Mouse (Mus musculus) heart, embryonic 14.5 days (tissue): Measurements from ENCODE around the gene Apmap. TPM values are rescaled to one million over a fixed set of nuclear protein-coding genes. Genes with fewer than 3 reads are reported as not detected.

Experiments used
- ATAC-seq: fragments of 200-750 bp; cut with Nextera tagmentation; 2 replicates; pipeline ENCODE4 v1.8.0; 2017; ENCODE audit warnings: low read depth, moderate TSS enrichment; ENCODE audit not compliant: insufficient number of reproducible peaks, insufficient read depth, low FRiP score
- H3K27ac ChIP-seq, 2 experiments: fragments of 200-500 bp in 1 of 2; fragments of 300-500 bp in 1 of 2; sonication (generic) in 1 of 2; replicated peaks in 1 of 2; 2 replicates each; pipeline ENCODE4 v1.5.1; 2012 to 2014; ENCODE audit warnings: low read depth in 2 of 2, low read length in 2 of 2, control low read depth in 1 of 2, mild to moderate bottlenecking in 1 of 2, mixed read lengths in 1 of 2; ENCODE audit not compliant: control insufficient read depth in 1 of 2, insufficient read depth in 1 of 2
- H3K27me3 ChIP-seq: fragments of 300-500 bp; sonication (generic); 2 replicates; pipeline ENCODE4 v1.6.1; 2014; ENCODE audit warnings: mild to moderate bottlenecking, low read length, control low read depth; ENCODE audit not compliant: control insufficient read depth, insufficient read depth
- H3K36me3 ChIP-seq: fragments of 300-500 bp; sonication (generic); 2 replicates; pipeline ENCODE4 v1.6.1; 2014; ENCODE audit warnings: mild to moderate bottlenecking, control low read depth, low read length, mixed read lengths; ENCODE audit not compliant: control insufficient read depth, insufficient read depth
- H3K4me1 ChIP-seq, 2 experiments: fragments of 200-500 bp in 1 of 2; fragments of 300-500 bp in 1 of 2; sonication (generic) in 1 of 2; 2 replicates each; pipeline ENCODE4 v1.6.1; 2012 to 2014; ENCODE audit warnings: low read length in 2 of 2, control low read depth in 1 of 2, mixed read lengths in 1 of 2; ENCODE audit not compliant: control insufficient read depth in 2 of 2, insufficient read depth in 2 of 2
- H3K4me2 ChIP-seq: fragments of 300-500 bp; sonication (generic); 2 replicates; pipeline ENCODE4 v1.6.1; 2014; ENCODE audit warnings: mild to moderate bottlenecking, low read length
- H3K4me3 ChIP-seq, 2 experiments: fragments of 200-500 bp in 1 of 2; fragments of 300-500 bp in 1 of 2; sonication (generic) in 1 of 2; 2 replicates each; pipeline ENCODE4 v1.5.1; 2012 to 2014; ENCODE audit warnings: low read length in 2 of 2, mild to moderate bottlenecking in 2 of 2, control low read depth in 1 of 2, low read depth in 1 of 2, moderate library complexity in 1 of 2; ENCODE audit not compliant: control insufficient read depth in 1 of 2, insufficient read depth in 1 of 2
- H3K9ac ChIP-seq: fragments of 300-500 bp; sonication (generic); 2 replicates; pipeline ENCODE4 v1.6.1; 2014; ENCODE audit warnings: mild to moderate bottlenecking, low read length
- H3K9me3 ChIP-seq: fragments of 300-500 bp; sonication (generic); 2 replicates; pipeline ENCODE4 v1.6.1; 2016; ENCODE audit warnings: low read length, control low read depth; ENCODE audit not compliant: control insufficient read depth
- WGBS: fragments of 180-500 bp; shearing (Covaris S2); extraction: QIAGEN DNeasy Blood & Tissue Kit; methylation state at CpG from one replicate; pipeline ENCODE4 v1.1.7; 2014; 5-methylcytosine and 5-hydroxymethylcytosine counted together
- polyA plus RNA-seq: library from polyadenylated mRNA; unstranded; fragments of >200 nt; fragmentation: Nextera tagmentation; extraction: Ambion mirVana; gene quantifications from 2 replicates; pipeline ENCODE4 v1.2.1, GENCODE M21; 2014

Gene Apmap
- polyA plus RNA-seq, 1 experiment from 2014 or later = 27.4 TPM

GRCm38 (mm10) chr2:150579628-150580027 lies 28.7 kb downstream of the Apmap start:
- H3K9ac ChIP-seq = no peak overlapping the region
- H3K36me3 ChIP-seq = peaks cover 26% of the 10 kb centered on the region
- ATAC-seq = no peak
- no peak overlapping the region for H3K4me3 ChIP-seq
- no peaks in the 10 kb centered on the region for H3K9me3 ChIP-seq
- H3K27me3 ChIP-seq = no peaks in the 10 kb centered on the region
- WGBS = 75% methylated on average over 1 of the region's 1 CpGs
- H3K4me1 ChIP-seq = no peaks in the 10 kb centered on the region
- H3K4me2 ChIP-seq = no peak overlapping the region
- H3K27ac ChIP-seq = no peak overlapping the region

- no peak overlapping the region for H3K9ac ChIP-seq
- no peak overlapping the region for H3K4me2 ChIP-seq
- no peak for ATAC-seq
- no peaks in the 10 kb centered on the region for H3K4me1 ChIP-seq
- H3K4me3 ChIP-seq = no peak overlapping the region
- no peaks in the 10 kb centered on the region for H3K27me3 ChIP-seq
- no peak overlapping the region for H3K27ac ChIP-seq
- H3K36me3 ChIP-seq = peaks cover 16% of the 10 kb centered on the region
- WGBS = 77% methylated on average over 5 of the region's 5 CpGs
- no peaks in the 10 kb centered on the region for H3K9me3 ChIP-seq
Measured at GRCm38 (mm10) chr2:150578603-150579002, 29.8 kb downstream of the Apmap start.

GRCm38 (mm10) chr2:150576256-150576655 lies 32.1 kb downstream of the Apmap start:
- no peak overlapping the region for H3K27ac ChIP-seq
- H3K9ac ChIP-seq = no peak overlapping the region
- H3K4me3 ChIP-seq = no peak overlapping the region
- H3K27me3 ChIP-seq = no peaks in the 10 kb centered on the region
- no peak overlapping the region for H3K4me2 ChIP-seq
- no peaks in the 10 kb centered on the region for H3K9me3 ChIP-seq
- H3K36me3 ChIP-seq = 0 out of 2 replicates have a peak, but pooled peaks cover 3% of the 10 kb centered on the region
- ATAC-seq = no peak
- 96% methylated on average over 1 of the region's 1 CpGs for WGBS
- H3K4me1 ChIP-seq = no peaks in the 10 kb centered on the region

- Histone ChIP-seq H3K27ac (no peak overlapping the region), H3K4me2 (no peak overlapping the region), H3K9me3 (no peaks in the 10 kb centered on the region), H3K27me3 (no peaks in the 10 kb centered on the region), H3K4me1 (no peaks in the 10 kb centered on the region), H3K9ac (no peak overlapping the region), H3K36me3 (no peaks in the 10 kb centered on the region), H3K4me3 (no peak overlapping the region)
- WGBS = 90% methylated on average over 3 of the region's 3 CpGs
- ATAC-seq = no peak
Measured at GRCm38 (mm10) chr2:150572463-150572862, 35.9 kb downstream of the Apmap start.

- Histone ChIP-seq H3K36me3 (no peaks in the 10 kb centered on the region), H3K27ac (no peak overlapping the region), H3K4me2 (no peak overlapping the region), H3K4me3 (no peak overlapping the region), H3K27me3 (no peaks in the 10 kb centered on the region), H3K9ac (no peak overlapping the region), H3K9me3 (no peaks in the 10 kb centered on the region), H3K4me1 (no peaks in the 10 kb centered on the region)
- no peak for ATAC-seq
- WGBS = 77% methylated on average over 2 of the region's 2 CpGs
Measured at GRCm38 (mm10) chr2:150570761-150571160, 37.6 kb downstream of the Apmap start.

- Histone ChIP-seq H3K27ac (no peak within 1 kb of the TSS), H3K4me1 (no peaks in the 10 kb centered on the region), H3K9me3 (no peaks in the 10 kb centered on the region), H3K9ac (no peak within 1 kb of the TSS), H3K27me3 (no peaks in the 10 kb centered on the region), H3K4me2 (no peak within 1 kb of the TSS), H3K36me3 (no peaks in the 10 kb centered on the region), H3K4me3 (no peak within 1 kb of the TSS)
- 48% methylated on average over 11 of the region's 11 CpGs for WGBS
- no peak for ATAC-seq
Measured at GRCm38 (mm10) chr2:150569847-150570590, 38.3 kb downstream of the Apmap start, which contains the start of gene Cst7. Cst7 (plus strand) TSS chr2:150570415.

GRCm38 (mm10) chr2:150567051-150567450 lies 41.3 kb downstream of the Apmap start:
- Histone ChIP-seq H3K9ac (no peak overlapping the region), H3K4me2 (no peak overlapping the region), H3K4me3 (no peak overlapping the region), H3K9me3 (no peaks in the 10 kb centered on the region), H3K36me3 (no peaks in the 10 kb centered on the region), H3K4me1 (no peaks in the 10 kb centered on the region), H3K27me3 (no peaks in the 10 kb centered on the region), H3K27ac (no peak overlapping the region)
- no peak for ATAC-seq
- WGBS = 26% methylated on average over 2 of the region's 2 CpGs

- Histone ChIP-seq H3K4me3 (no peak overlapping the region), H3K9ac (no peak overlapping the region), H3K27me3 (no peaks in the 10 kb centered on the region), H3K27ac (no peak overlapping the region), H3K9me3 (no peaks in the 10 kb centered on the region), H3K4me2 (no peak overlapping the region), H3K36me3 (no peaks in the 10 kb centered on the region), H3K4me1 (no peaks in the 10 kb centered on the region)
- WGBS = 34% methylated on average over 3 of the region's 3 CpGs
- no peak for ATAC-seq
Measured at GRCm38 (mm10) chr2:150558568-150558967, 49.8 kb downstream of the Apmap start.
